Mouse (Mus musculus) CH12F3 (cell line): ENCODE results near the gene Fcnb.

ENCODE experiments used
- in situ Hi-C: fragments of 300-500 bp; cut with MboI; formaldehyde crosslinking; loops from 2 replicates; pipeline ENCODE4 v1.14.3; 2020; ENCODE audit warnings: low sequenced_read_pairs

Gene Fcnb

DNA sequence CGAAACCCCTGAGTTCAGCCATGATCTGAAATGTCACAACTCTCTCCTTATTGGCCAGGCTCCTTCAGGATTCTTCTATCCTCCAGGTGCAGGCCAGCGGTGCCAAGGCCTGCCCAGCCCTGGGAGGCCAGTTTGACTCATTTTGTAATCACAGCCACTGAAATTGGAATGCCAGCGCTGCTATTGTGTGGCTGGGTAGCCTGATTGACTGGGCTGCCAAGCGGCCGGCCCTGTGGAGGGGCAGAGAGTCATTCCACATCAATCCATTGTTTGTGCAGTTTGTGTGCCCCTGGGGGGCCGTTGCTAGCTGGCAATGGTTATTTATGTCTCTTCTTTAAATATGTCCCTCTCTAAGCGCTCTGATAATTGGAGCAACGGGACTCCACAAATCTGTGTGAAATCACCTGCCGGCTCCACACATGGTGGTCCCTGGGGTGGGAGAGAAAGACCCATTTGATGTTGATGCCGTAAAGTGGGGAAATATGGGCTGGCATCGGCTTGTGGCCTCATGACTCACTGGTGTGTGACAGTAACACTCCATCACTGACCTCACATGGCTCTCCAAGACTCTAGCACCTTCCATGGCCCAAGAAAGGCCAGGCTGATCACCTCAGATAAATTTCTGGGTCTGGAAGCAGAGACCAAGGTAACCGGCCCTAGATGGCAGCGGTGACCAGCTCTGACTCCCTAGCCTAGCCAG lies 50.5 kb downstream of the Fcnb start:
- in situ Hi-C loops: no loop called here

DNA sequence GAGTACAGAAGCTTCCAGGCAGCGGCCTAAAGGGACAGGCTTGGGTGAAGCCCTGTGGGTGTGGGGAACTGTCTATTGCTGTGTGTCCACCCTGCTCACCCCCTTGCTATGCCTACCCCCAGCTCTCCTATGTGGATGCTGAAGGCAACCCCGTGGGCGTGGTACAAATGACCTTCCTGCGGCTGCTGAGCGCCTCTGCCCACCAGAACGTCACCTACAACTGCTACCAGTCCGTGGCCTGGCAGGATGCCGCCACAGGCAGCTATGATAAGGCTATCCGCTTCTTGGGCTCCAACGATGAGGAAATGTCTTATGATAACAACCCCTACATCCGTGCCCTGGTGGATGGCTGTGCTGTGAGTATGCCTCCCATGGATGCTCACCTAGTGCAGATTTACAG lies 52.2 kb downstream of the Fcnb start:
- in situ Hi-C loops: no loop called here

DNA sequence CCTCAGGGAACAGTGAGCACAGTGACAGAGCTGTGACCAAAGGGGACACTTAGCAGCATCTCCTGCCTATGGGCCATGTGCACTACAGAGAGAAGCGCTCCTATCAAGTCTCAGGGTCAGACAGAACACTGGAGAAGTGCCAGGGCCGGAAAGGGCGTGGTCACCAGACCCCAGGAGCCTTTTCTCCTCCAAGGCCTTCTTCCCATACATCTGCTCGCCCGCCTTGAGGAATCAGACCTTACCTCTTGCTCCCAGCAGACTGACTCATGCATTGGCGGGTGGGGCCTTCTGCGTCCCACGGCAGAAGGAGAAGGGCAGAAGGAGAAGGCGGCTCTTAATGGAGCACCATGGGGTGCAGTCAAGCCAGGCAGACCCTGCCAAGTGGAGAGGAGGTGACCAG lies 52.8 kb downstream of the Fcnb start:
- in situ Hi-C loops: no loop called here
